Mouse (Mus musculus) frontal cortex, postnatal 36 days (tissue): ENCODE measurements around the gene Olfr495.

ENCODE experiments used
- DNase-seq, 2 experiments: peaks; one replicate each; pipeline ENCODE4 v3.0.0; 2022; ENCODE audit warnings: low spot score in 2 of 2

Olfr495 gene

GRCm38 (mm10) chr7:108392867-108393266 is at the start of gene Olfr495:
Gene Olfr495, plus strand, starts transcription at chr7:108393167.
- DNase-seq: no peak

GRCm38 (mm10) chr7:108346879-108347278 is 46.1 kb upstream of the Olfr495 start, which contains the start of gene Olfr493:
Gene Olfr493, minus strand, starts transcription at chr7:108346979.
- DNase-seq: no peak

DNA sequence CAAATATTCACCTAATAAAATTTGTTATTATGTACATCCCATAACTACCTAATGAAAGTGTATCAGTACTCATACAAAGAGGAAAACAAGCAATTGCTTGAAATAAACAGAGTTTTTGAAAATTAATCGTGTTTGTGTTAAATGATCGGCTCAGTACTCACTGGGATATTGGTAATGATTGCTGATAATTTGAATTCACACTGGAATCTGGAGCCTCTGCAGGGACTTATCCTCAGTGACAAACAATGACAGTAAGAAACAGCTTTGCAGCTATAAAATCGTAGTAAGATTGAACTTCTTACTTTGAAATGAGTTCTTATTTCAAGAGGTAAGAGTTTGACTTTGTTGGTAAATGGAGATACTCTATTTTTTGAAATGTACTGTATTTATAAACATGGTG is 27.9 kb upstream of the Olfr495 start, which contains the start of gene Olfr494:
TSS of gene Olfr494 (plus strand) at position 301 of the 400 bp plus-strand sequence.
- DNase-seq: no peak

DNA sequence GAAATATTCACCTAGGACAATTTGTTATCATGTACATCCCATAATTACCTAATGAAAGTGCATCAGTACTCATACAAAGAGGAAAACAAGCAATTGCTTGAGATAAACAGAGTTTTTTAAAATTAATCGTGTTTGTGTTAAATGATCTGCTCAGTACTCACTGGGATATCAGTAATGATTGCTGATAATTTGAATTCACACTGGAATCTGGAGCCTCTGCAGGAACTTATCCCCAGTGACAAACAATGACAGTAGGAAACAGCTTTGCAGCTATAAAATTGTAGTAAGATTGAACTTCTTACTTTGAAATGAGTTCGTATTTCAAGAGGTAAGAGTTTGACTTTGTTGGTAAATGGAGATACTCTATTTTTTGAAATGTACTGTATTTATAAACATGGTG is 27.2 kb downstream of the Olfr495 start, which contains the start of gene Olfr497:
TSS of gene Olfr497 (plus strand) at position 301 of the 400 bp plus-strand sequence.
- no peak for DNase-seq
